Mouse (Mus musculus) ES-Bruce4 (cell line): ENCODE results near the gene Gm21750.
"Not testable (repeated sequence)": the region's sequence is repeated elsewhere in the genome, so short reads cannot be mapped to it uniquely, and the experiment has no call there.

Source experiments
- CTCF ChIP-seq: IDR thresholded peaks from one replicate; pipeline ENCODE4 v1.8.1; 2011; ENCODE audit warnings: low read depth, low read length
- EP300 ChIP-seq: IDR thresholded peaks from 2 replicates; pipeline ENCODE4 v1.6.1; 2011; ENCODE audit warnings: low read depth, low read length; ENCODE audit not compliant: insufficient read depth

GRCm38 (mm10) chr14:73660925-73661324 is at the start of gene Gm21750:
- TF ChIP-seq CTCF, EP300: not testable (repeated sequence)
